Mouse (Mus musculus): ENCODE data around the gene Alkbh8. TPM values are rescaled to one million over a fixed set of nuclear protein-coding genes. Genes with fewer than 3 reads are reported as not detected.
A peak's percentile ranks its signal among the peaks of the same experiment; 100 is the strongest.
"Not testable (repeated sequence)": the region's sequence is repeated elsewhere in the genome, so short reads cannot be mapped to it uniquely, and the experiment has no call there.

The Alkbh8 gene
- 10 to 100 TPM; 43.1 to 46.3 TPM for total RNA-seq (2021)

DNA sequence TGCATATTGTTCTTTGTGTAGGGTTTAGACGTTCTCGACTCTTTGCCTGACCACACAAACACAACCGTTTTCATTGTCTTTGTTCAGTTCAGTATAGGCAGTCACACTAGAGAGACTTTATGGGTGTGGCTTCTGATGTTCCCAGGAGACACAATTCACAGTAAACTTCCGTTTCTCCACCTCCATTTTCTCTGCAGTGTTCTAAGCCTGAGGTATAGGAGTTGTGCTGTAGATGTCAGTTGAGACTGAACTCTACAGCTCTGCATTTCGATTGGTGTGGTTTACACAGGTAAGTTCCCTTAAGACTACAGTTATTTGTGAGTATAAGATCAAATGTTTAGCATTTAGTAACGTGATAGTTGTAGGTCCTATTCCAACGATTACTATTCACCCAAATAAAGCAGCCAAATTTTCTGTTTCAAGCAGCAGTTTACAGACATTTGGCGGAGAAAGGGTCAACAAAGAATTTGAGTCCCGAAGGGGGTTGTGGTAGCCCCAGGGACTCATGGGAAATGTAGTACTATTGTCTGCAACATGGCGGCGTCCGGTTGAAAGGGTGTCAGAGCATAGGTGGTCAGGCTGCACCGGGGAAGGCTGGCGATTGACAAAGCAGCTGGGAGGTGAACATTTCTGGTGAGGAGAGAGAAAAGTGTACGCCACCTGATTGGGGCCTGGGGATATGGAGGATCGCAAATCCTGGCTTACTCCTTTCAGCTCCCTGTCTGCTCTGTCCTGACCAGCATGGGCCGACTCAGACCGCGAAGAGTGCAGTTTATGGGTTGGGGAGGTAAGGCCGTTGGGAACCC is at the start of gene Alkbh8:
Gene Alkbh8 (plus strand): TSS at position 179 of the 806 bp plus-strand sequence.
- DNase-seq, result peak; percentile 79 to 84

DNA sequence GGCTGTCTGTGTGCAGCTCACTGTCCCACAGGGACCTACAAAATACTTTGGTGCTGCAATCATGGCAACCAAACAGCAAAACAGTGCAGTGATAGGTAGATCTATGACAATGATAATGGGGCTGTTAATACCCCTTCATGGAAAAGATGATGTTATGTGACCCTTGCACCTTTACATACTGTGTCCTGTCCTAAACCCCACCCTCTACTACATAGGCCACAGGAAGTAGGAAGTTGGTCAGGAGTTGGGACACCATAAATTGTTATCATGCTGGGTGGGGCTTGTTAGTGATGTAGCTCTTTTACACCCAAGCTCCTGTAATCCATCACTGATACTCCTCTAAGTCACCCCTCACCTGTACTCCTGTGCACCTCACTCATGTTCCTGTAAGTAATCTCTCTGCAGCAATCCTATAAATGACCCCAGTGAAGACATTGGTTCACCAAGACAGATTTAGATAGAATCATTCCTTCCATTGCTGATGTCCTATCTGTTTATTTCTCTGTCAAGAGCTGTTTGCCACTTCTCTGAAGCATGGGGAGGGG is 25.6 kb upstream of the Alkbh8 start:
- DNase-seq, result no peak

DNA sequence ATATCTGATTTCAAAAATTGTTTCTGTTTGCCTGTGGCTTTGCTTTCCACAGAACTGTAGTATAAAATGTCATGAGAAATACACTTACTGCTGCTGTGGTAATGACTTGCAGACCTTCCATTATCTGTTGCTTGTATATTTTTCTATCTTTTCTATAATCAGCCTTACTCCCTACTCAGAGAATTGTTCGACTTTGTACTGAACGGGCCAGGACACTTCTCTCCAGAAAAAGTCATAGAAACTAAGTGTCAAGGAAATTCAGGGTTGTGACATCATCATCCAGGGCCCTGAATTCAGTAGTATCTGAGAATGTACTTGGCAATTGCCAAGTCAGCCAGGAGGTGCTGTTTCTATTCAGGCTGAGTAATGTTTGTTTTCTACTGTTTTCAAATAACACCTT is 24.9 kb upstream of the Alkbh8 start:
- DNase-seq, result no peak

DNA sequence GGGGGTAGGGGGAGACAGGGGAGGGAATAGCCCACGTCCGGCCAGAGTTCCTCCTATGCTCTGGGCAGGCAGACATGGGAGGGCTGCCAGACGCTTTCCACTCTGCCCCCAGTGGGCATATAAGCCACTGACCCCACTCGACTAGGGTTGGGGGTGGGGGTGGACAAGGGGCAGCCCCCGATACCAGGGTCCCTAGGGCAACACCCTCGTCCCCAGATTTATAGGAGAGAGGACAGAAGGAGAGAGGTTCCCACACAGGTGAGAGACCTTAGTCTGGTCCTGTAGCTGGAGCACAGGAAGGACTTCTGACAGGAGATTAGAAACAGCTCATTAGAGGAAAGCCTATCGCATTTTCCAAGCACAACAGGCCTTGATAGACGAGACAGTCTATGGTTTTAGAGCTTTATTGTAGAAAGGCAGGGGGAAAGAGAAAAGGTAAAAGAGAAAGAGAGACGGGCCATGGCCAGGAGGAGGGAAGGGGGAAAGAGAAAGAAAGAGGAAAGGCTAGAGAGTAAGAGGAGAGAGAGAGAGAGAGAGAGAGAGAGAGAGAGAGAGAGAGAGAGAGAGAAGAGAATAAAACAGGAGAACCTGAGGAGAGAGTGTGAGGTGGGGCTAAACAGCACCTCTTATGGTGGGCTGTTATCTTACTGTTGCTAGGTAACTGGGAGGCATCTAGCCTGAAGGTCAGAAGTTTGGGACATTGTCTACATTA is 7.4 kb upstream of the Alkbh8 start:
- DNase-seq, result not testable (repeated sequence)

DNA sequence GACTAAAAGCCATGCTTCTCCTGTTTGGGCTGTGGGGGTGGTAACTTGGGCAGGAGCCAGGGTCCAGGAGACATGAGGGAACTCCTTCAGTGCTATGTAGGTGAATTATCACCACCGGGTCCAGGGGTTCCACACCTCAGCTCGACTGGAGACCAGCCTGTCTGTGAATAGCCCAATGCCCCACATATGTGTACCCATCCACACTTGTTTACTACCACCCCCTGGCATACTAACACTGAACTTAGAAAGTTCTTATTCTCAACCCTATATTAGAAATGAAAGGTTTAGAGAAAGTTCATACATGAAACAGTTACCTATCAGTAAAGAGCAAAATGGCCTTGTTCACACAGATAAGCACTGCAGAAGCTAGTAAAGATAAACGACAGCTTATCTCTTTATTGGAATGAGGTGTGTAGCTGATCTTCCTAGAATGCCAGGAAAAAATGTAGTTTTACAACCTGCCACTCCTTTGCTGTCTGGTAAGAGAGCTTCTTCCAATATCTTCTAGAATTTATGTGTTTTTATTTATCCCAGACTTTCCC is 6.8 kb upstream of the Alkbh8 start:
- no peak for DNase-seq

DNA sequence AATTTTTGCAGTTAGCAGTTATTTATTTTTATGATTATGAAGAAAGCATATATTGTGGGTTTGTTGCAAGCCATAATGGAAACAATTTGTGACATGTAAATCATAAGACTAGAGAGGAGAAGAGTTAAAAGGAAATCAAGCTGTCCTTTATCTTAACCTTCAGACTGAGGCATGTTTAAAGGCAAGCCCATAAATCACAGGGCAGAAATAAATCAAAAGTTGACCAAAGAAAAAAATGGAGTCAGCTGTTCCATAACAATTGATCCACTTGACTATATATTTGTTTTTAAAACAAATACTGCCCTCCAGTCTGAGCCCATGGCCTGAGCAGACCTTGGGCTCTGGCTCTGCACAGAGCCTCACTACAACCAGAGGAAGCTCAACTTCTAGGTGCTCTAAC is 4.6 kb upstream of the Alkbh8 start:
- DNase-seq, result no peak

DNA sequence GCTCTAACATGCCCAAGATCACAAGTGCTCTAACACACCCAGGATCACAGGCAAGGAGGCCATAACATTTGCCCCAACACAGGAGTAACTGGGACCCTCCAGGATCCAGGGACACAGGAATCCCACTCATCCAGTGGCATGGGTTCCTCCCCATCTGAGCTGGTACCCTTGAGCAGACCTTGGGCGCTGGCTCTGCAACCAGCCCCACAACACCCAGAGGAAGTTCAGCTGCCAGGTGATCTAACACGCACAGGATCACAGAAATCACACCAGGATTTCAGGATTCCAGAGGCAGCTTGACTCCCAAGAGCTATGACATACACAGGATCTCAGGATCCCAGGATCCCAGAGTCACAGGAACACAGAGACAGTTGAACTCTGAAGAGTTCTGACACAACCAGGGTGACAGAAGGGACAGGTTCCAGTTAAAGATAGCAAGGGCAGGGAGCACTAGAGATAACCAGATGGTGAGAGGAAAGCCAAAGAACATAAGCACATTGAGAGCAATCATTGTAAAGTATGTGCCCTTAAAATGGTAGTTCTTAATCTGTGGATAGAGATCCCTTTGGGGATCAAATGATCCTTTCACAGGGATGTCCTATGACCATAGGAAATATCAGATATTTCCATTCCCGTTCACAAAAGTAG is 4.1 kb upstream of the Alkbh8 start:
- DNase-seq, result no peak

DNA sequence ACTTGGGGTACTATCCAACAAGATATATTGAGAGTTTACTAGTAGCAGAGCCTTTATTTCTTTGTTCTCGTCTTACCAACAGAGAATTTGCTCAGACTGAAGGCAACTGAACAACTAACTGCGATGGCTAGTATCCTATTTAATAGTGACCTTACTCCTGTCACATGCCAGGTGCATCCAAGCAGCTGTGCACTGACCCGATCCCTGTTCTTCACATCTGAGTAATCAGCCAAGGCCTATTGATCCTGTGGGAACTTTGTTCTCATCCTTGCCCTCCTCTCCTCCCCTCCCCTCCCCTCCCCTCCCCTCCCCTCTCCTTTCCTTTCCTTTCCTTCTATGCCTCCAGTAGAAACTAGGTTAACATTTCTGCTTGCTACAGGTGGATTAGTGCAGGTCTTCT is 1.7 kb downstream of the Alkbh8 start:
- DNase-seq, result no peak

DNA sequence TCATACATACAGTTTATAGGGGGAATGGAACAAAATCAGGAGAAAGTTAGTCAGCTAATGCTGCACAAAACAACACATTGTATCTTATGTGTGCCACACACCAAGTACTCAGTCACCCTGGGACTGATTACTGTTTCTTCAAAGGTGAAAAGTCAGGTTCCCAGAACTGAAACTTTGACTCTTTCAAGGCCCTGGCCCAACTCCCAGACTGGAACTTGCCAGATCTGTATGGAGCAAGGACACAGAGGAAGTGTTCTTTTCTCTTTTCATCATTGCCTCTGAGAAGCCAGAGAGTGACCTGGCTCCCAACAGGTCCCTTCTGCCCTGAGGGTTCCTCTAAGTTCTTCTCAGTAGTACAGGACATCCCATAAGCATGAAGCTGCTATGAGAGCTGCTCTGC is 10.2 kb downstream of the Alkbh8 start:
- DNase-seq, result no peak

DNA sequence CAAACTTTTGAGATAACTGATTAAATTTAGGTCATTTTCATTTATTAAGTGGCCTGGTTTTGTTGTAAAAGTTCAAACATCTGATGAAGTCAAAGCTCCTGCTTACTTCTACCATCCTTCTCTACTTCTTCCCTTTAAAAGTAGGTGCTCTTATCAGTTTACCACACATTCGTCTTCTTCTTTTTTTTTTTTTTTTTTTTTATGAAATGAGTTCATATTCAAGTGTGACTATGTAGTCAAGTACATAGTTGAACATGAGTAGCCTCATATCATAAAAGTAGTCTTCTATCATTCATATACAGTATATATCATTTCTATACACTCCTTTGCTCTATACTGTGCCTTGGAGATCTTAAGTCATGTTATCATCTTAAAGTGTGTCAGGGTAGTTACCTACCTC is 11.0 kb downstream of the Alkbh8 start:
- no peak for DNase-seq

DNA sequence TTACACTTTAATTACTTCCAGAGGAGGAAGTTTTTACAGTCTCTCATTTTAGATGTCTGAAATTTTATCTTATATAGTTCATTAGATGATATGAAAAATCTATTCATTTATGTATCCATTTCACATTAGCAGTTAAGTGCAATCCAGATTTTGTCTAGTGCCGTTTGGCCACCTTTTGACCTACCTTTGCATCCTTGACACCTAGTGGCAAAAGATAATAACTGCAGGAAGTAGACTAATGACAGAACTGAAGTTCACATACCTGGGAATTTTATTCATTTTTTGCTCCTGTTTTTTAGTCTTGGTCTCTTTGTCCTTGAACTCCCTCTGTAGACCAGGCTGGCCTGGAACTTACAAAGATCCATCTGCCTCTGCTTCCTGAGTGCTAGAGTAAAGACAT is 15.1 kb downstream of the Alkbh8 start:
- no peak for DNase-seq

DNA sequence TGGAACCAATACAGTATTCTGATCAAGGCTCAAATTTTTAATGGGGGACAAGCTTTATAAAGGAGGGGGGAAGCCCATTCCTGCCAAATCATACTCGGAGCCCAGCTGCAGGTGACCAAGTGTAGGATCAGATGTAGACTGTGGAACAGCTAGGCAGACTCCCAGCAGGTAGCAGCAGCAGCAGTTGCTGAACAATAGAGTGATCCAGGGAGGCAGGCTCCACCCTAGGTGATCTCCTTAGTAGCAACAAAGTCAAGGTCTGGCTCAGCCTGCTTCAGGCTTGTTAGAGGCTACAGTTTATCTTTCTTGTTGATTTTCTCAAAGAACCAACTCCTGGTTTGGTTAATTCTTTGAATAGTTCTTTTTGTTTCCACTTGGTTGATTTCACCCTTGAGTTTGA is 41.4 kb downstream of the Alkbh8 start:
- not testable (repeated sequence) for DNase-seq

DNA sequence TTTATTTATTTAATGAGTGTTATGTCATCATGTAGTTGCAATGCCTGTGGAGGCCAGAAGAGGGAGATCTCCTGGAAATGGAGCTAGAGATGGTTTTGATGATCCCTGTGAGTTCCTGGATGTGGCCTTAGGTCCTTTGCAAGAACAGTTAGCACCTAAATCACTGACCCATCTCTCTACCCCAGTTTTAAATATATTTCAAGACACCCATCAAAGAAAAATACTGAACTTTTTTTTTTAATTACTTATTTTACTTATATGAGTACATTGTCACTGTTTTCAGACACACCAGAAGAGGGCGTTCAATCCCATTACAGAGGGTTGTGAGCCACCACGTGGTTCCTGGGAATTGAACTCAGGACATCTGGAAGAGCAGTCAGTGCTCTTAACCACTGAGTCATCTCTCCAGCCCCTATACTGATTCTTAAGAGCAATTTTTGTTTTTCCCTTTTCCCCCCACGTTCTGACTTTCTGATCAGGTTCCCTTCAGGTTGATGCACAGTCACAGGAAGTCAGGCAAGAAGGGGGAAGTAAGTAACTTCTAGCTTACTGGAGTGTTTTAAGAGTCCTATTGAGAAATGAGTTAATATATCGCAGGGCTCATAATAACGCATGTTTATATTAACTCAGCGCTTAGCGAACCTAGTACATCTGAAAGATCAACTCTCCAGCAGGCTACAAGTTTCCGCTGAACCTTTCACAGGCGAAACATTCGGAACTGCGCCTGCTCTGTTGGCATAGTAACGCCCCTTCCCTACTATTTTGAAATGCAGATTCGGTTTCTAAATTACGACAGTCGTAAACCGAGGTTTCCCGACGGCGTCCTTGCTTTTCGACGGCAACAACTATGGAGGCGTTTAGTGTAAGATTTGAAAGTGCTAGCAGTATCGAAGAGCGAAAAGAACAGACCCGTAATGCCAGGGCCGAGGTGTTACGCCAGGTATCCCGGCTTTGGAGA is 68.6 kb downstream of the Alkbh8 start, which contains the start of gene Cwf19l2:
Gene Cwf19l2 (plus strand): TSS at position 342 of the 958 bp plus-strand sequence.
- DNase-seq, result peak; percentile 81 to 82

DNA sequence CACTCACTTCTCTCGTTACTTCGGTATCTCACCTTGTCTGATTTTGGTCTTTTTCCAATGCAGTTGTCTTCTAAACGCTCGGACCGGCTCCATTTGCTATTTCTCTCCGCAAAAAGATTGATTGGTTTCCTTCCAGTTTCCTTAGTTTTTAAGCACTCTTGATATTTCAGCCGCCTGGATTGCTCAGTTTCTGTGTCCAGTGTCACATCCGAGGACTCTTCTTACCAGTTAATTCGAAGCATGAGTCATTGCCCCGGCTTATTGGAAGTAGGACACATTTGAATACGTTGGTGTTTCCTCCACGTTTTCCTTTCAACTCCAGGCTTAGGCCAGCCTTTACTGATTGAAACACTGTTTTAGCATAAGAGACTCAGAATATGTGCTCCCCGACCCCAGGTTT is 69.4 kb downstream of the Alkbh8 start:
- DNase-seq, result peak; percentile 3

DNA sequence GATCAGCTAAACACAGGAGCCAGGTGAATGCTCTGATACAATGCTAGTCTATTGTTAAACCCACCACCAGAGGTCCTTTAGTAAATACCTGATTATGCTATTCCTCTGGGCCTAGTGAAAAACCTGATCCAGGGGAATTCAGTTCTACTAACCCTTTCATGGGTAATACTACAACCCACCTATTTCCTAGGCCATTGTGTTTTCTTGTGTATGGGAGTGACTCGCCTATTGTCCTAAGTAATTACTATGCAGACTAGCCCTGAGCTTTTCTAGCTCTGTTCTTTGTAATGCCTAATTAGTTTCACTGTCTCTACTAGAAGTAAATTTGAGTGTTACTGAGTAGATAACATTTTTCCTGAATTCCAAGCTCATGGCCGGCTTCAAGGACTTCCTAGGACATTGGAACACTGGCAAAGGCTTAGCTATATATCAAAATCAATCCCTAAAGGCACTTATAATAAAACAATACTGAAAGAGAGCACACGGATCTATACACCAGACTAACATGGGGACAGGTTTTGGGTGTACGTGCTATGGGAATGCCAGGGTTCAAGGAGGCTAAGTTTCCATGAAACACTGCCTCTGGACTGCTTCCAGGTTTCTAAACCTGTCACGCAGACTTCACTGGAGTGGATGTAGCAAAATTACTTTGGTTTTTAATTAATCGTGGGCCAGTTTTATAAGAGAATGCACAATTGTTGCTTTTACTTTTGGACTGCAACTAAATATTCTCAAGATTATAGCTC is 104.8 kb downstream of the Alkbh8 start:
- not testable (repeated sequence) for DNase-seq

Other genes starting within 250 kb of the Alkbh8 start
- gene Cwf19l2, start 68.5 kb downstream of the Alkbh8 start, total RNA-seq (2021), result 10 to 100 TPM; 18.9 to 19.6 TPM
- 10 to 100 TPM; 65.2 to 68.6 TPM for gene Gucy1a2, start 197.6 kb downstream of the Alkbh8 start, total RNA-seq (2021)